8 mouse cellular contexts compared by ENCODE assay signal in the genomic region with DNA sequence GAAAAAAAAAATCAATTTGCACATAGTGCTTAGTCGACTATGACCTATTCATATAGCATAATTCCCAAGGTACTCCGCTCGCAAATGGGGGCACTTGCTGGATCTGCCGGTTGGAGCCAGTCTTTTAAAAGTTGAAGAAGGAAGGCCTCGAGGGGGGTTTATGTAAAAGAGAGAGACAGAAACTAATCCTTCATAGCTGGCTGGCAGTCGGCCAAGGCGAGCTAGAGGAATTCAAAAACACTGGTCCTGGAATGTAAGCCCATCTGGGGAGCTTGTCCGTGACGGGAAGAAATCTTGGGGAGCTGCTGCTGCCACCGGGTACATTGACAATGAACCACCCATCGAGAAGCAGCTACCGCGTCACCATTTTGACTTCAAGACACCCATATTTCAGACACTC.
DNase-seq lines count a peak whose midpoint lies in the region; ATAC-seq lines count a peak whose summit lies in the region.

No protein-coding gene starts in this region.

- no peaks in the 10 kb centered on the region for H3K4me1 ChIP-seq in limb, embryonic 11.5 days (ENCODE audit: control insufficient read depth, insufficient read depth, low read length)
- H3K4me1 ChIP-seq in limb, embryonic 10.5 days, result no peaks in the 10 kb centered on the region
- peaks cover 7% of the 10 kb centered on the region for H3K4me1 ChIP-seq in embryonic facial prominence, embryonic 15.5 days
- H3K4me1 ChIP-seq in heart, embryonic 13.5 days, result peaks cover 15% of the 10 kb centered on the region
- peaks cover 4% of the 10 kb centered on the region; the same call in 1 of the 2 replicates for H3K4me1 ChIP-seq in kidney, embryonic 15.5 days
- H3K4me1 ChIP-seq in limb, embryonic 15.5 days, result peaks cover 6% of the 10 kb centered on the region

- no peak for ATAC-seq in limb, embryonic 11.5 days (ENCODE audit: insufficient number of reproducible peaks, low FRiP score, low TSS enrichment, low read depth)
- ATAC-seq in embryonic facial prominence, embryonic 15.5 days (ENCODE audit: insufficient number of reproducible peaks, low FRiP score, low TSS enrichment, low read depth), result peak; percentile 57; the same call in 1 of the 2 replicates
- ATAC-seq in heart, embryonic 13.5 days (ENCODE audit: extremely low read depth, insufficient number of reproducible peaks, low FRiP score, low TSS enrichment), result no peak
- peak; percentile 49 for ATAC-seq in kidney, embryonic 15.5 days (replicated peaks; ENCODE audit: low FRiP score)
- ATAC-seq in limb, embryonic 15.5 days (ENCODE audit: insufficient number of reproducible peaks, low FRiP score, low TSS enrichment, low read depth), result no peak

- WGBS in limb, embryonic 11.5 days, result 67% methylated on average over 13 of the region's 13 CpGs
- WGBS in limb, embryonic 10.5 days, result 70% methylated on average over 13 of the region's 13 CpGs
- WGBS in embryonic facial prominence, embryonic 15.5 days, result 4% methylated on average over 13 of the region's 13 CpGs
- WGBS in heart, embryonic 13.5 days, result 32% methylated on average over 13 of the region's 13 CpGs
- WGBS in kidney, embryonic 15.5 days, result 43% methylated on average over 13 of the region's 13 CpGs
- 21% methylated on average over 13 of the region's 13 CpGs for WGBS in limb, embryonic 15.5 days

- no peaks in the 10 kb centered on the region for H3K36me3 ChIP-seq in limb, embryonic 11.5 days (ENCODE audit: control insufficient read depth, insufficient read depth, low read length)
- H3K36me3 ChIP-seq in limb, embryonic 10.5 days, result no peaks in the 10 kb centered on the region
- H3K36me3 ChIP-seq in embryonic facial prominence, embryonic 15.5 days, result no peaks in the 10 kb centered on the region
- peaks cover 4% of the 10 kb centered on the region for H3K36me3 ChIP-seq in heart, embryonic 13.5 days
- no peaks in the 10 kb centered on the region for H3K36me3 ChIP-seq in kidney, embryonic 15.5 days
- no peaks in the 10 kb centered on the region for H3K36me3 ChIP-seq in limb, embryonic 15.5 days

- no peak overlapping the region for H3K27ac ChIP-seq in limb, embryonic 11.5 days (replicated peaks; ENCODE audit: low read depth, low read length)
- no peak overlapping the region for H3K27ac ChIP-seq in limb, embryonic 10.5 days
- peak overlapping the region; percentile 22; the same call in 1 of the 2 replicates for H3K27ac ChIP-seq in embryonic facial prominence, embryonic 15.5 days (replicated peaks)
- H3K27ac ChIP-seq in heart, embryonic 13.5 days (replicated peaks), result peak overlapping the region; percentile 39
- H3K27ac ChIP-seq in kidney, embryonic 15.5 days, result 0 out of 2 replicates have a peak overlapping the region, but pooled peaks have one; percentile 2
- no peak overlapping the region for H3K27ac ChIP-seq in limb, embryonic 15.5 days

- peak; percentile 35 for DNase-seq in limb, embryonic 11.5 days (ENCODE audit: low spot score)
- no peak for DNase-seq in limb, embryonic 10.5 days (ENCODE audit: low spot score)
- DNase-seq in ovary, postnatal 10 days (ENCODE audit: low spot score), result peak; percentile 10
- DNase-seq in thymus, postnatal 10 days (ENCODE audit: low spot score in 2 of 2), result no peak

- no peaks in the 10 kb centered on the region for H3K27me3 ChIP-seq in limb, embryonic 11.5 days (ENCODE audit: control insufficient read depth, insufficient read depth, low read length)
- no peaks in the 10 kb centered on the region for H3K27me3 ChIP-seq in limb, embryonic 10.5 days (ENCODE audit: low read depth, poor library complexity, severe bottlenecking)
- H3K27me3 ChIP-seq in embryonic facial prominence, embryonic 15.5 days, result no peaks in the 10 kb centered on the region
- H3K27me3 ChIP-seq in heart, embryonic 13.5 days (replicated peaks), result no peaks in the 10 kb centered on the region
- no peaks in the 10 kb centered on the region for H3K27me3 ChIP-seq in kidney, embryonic 15.5 days
- H3K27me3 ChIP-seq in limb, embryonic 15.5 days, result no peaks in the 10 kb centered on the region

- H3K4me3 ChIP-seq in limb, embryonic 11.5 days (ENCODE audit: low read depth, low read length), result no peak overlapping the region
- no peak overlapping the region for H3K4me3 ChIP-seq in limb, embryonic 10.5 days
- H3K4me3 ChIP-seq in embryonic facial prominence, embryonic 15.5 days (replicated peaks), result 0 out of 2 replicates have a peak overlapping the region, but pooled peaks have one; percentile 7
- H3K4me3 ChIP-seq in heart, embryonic 13.5 days, result 0 out of 2 replicates have a peak overlapping the region, but pooled peaks have one; percentile 15
- 0 out of 2 replicates have a peak overlapping the region, but pooled peaks have one; percentile 11 for H3K4me3 ChIP-seq in kidney, embryonic 15.5 days (replicated peaks)
- no peak overlapping the region for H3K4me3 ChIP-seq in limb, embryonic 15.5 days

- no peaks in the 10 kb centered on the region; the same call in 1 of the 2 replicates for H3K9me3 ChIP-seq in limb, embryonic 11.5 days (ENCODE audit: control insufficient read depth, low read length)
- no peaks in the 10 kb centered on the region; the same call in 1 of the 2 replicates for H3K9me3 ChIP-seq in limb, embryonic 10.5 days (replicated peaks)
- no peaks in the 10 kb centered on the region for H3K9me3 ChIP-seq in embryonic facial prominence, embryonic 15.5 days (replicated peaks)
- peaks cover 13% of the 10 kb centered on the region for H3K9me3 ChIP-seq in heart, embryonic 13.5 days
- H3K9me3 ChIP-seq in kidney, embryonic 15.5 days (replicated peaks), result peaks cover 6% of the 10 kb centered on the region
- H3K9me3 ChIP-seq in limb, embryonic 15.5 days, result 0 out of 2 replicates have a peak, but pooled peaks cover 9% of the 10 kb centered on the region

- H3K4me2 ChIP-seq in limb, embryonic 11.5 days (ENCODE audit: low read depth, severe bottlenecking), result no peak overlapping the region
- H3K4me2 ChIP-seq in embryonic facial prominence, embryonic 15.5 days (replicated peaks), result peak overlapping the region; percentile 41
- H3K4me2 ChIP-seq in heart, embryonic 13.5 days, result peak overlapping the region; percentile 59
- H3K4me2 ChIP-seq in kidney, embryonic 15.5 days, result peak overlapping the region; percentile 44
- H3K4me2 ChIP-seq in limb, embryonic 15.5 days, result 0 out of 2 replicates have a peak overlapping the region, but pooled peaks have one; percentile 22

- no peak overlapping the region for H3K9ac ChIP-seq in limb, embryonic 11.5 days (ENCODE audit: low read length)
- H3K9ac ChIP-seq in embryonic facial prominence, embryonic 15.5 days, result no peak overlapping the region
- H3K9ac ChIP-seq in heart, embryonic 13.5 days, result no peak overlapping the region
- H3K9ac ChIP-seq in kidney, embryonic 15.5 days, result no peak overlapping the region
- H3K9ac ChIP-seq in limb, embryonic 15.5 days, result no peak overlapping the region

Comparison
In these comparisons a context has a peak if more than half of its experiments do, and no peak if none do; other contexts are left out.
1. DNase-seq: peak in limb, embryonic 11.5 days (single experiment) and ovary, postnatal 10 days (single experiment); none in limb, embryonic 10.5 days (single experiment) and thymus, postnatal 10 days (0 of 2).
2. ATAC-seq: peak in embryonic facial prominence, embryonic 15.5 days (single experiment) and kidney, embryonic 15.5 days (single experiment); none in limb, embryonic 11.5 days (single experiment), heart, embryonic 13.5 days (single experiment) and limb, embryonic 15.5 days (single experiment).
3. H3K27ac ChIP-seq: peak in embryonic facial prominence, embryonic 15.5 days (single experiment), heart, embryonic 13.5 days (single experiment) and kidney, embryonic 15.5 days (single experiment); none in limb, embryonic 11.5 days (single experiment), limb, embryonic 10.5 days (single experiment) and limb, embryonic 15.5 days (single experiment).
4. H3K4me3 ChIP-seq: peak in embryonic facial prominence, embryonic 15.5 days (single experiment), heart, embryonic 13.5 days (single experiment) and kidney, embryonic 15.5 days (single experiment); none in limb, embryonic 11.5 days (single experiment), limb, embryonic 10.5 days (single experiment) and limb, embryonic 15.5 days (single experiment).